Mouse (Mus musculus): ENCODE results near the gene Siglech.
A peak's percentile ranks its signal among the peaks of the same experiment; 100 is the strongest.
"Not testable (repeated sequence)": the region's sequence is repeated elsewhere in the genome, so short reads cannot be mapped to it uniquely, and the experiment has no call there.

Siglech gene

DNA sequence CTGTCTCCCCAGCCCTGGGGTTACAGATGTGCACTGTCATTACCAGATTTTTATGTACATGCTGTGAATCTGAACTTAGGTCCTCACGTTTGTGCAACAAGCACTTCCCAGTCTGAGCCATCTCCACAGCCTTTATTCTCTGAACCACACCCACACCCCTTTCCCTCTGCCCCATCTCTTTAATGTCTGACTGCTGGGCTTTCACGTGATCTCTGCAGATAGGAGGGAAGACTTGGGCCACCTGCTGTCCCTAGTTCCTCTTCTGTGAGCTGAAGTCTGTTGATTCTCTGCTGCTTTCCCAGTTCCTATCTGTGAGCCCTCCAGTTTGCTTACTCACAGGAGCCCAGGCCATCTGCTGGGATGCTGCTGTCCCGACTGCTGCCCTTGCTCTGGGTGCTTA, at the start of gene Siglech:
TSS of gene Siglech (plus strand) at position 253 of the 400 bp plus-strand sequence.
- no peak for DNase-seq (ENCODE audit: low spot score in 2 of 2)

- DNase-seq (ENCODE audit: low spot score in 2 of 2) = no peak
Observed at GRCm38 (mm10) chr7:55722673-55723072, 45.3 kb upstream of the Siglech start.

DNA sequence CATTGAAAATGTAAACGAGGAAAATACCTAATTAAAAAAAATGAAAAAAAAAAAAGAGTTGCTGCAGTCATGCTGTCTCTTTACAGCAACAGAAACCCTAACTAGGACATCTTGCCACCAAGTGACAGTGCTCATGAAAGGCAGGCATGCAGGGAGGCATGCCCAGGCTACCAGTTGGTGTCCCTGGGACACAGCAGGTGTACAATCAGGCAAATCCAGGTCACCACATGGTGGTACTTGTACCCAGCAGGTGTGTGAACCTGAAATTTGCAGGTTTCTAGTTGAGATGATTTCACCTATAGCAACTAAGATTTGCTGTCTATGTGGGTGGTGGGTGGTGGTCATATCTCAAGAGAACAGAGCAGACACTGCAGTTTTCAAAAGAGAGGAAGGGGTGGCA, 39.1 kb upstream of the Siglech start:
- no peak for DNase-seq (ENCODE audit: low spot score in 2 of 2)

GRCm38 (mm10) chr7:55734483-55734882, 33.5 kb upstream of the Siglech start:
- no peak for DNase-seq (ENCODE audit: low spot score in 2 of 2)

- DNase-seq (ENCODE audit: low spot score in 2 of 2) = peak in 1 of 2 experiments; percentile 22
Observed at GRCm38 (mm10) chr7:55737125-55737912, 30.7 kb upstream of the Siglech start.

GRCm38 (mm10) chr7:55743614-55744267, 24.2 kb upstream of the Siglech start:
- no peak for DNase-seq (ENCODE audit: low spot score in 2 of 2)

- no peak for DNase-seq (ENCODE audit: low spot score in 2 of 2)
Observed at GRCm38 (mm10) chr7:55744566-55745220, 23.3 kb upstream of the Siglech start.

DNA sequence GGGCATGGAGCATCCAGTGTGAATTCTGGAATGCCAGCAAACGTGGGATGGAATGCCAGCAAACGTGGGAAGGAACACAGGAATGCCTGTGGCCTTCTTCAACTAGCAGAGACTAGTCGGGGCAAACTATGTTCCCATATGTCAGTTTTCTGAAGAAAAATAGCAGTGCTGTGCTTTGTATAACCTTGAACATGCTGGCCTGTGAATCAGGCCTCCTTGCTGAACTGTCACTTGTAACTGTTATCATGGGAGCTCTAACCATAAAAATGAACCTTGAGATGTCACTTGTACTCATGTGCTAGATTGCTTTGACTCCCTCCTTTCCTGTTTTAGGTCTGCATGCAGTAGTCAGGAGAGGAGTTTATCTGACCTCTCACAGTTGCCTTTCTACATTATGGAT, 17.1 kb upstream of the Siglech start:
- DNase-seq (ENCODE audit: low spot score in 2 of 2) = no peak

- DNase-seq (ENCODE audit: low spot score in 2 of 2) = no peak
Observed at GRCm38 (mm10) chr7:55759346-55759745, 8.6 kb upstream of the Siglech start.

GRCm38 (mm10) chr7:55780011-55780410, 12.0 kb downstream of the Siglech start:
- no peak for DNase-seq (ENCODE audit: low spot score in 2 of 2)

GRCm38 (mm10) chr7:55782493-55782892, 14.5 kb downstream of the Siglech start:
- DNase-seq (ENCODE audit: low spot score in 2 of 2) = no peak

DNA sequence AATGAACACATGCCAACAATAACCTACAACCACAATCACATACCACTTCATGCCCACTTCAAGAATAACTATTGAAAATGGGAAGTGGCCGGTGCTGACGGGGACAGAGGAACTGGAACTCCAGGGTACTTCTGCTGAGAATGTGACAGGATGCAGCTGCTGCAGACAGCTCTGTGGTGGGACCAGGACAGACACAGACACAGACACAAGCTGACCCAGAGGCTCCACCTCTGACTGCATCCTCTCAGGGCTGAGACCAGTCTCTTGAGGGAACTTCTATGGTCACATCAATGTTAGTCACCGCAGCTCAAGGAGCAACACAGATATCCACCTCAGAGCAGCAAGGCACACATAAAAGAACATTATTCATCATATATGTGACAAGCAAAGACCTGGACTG, 16.6 kb downstream of the Siglech start:
- DNase-seq (ENCODE audit: low spot score in 2 of 2) = peak; percentile 53 to 70

DNA sequence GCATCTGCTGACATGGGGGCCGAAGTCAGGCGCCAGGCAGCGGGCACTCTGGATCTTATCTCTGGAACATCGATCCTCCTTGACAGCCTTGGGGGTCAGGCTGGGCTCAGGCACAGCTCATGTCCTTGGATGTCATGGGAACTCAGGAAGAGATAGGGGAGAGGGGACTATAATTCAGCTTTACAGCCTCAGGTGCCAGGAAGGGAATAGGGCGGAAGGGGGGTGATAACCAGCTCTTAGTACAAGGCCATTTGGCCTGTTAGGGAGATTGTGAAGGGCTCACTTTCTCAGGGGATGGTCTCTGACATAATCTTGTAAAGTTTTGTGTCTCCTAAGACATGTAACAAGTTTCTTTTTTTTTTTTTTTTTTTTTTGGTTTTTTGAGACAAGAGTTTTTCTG, 22.6 kb downstream of the Siglech start:
- DNase-seq (ENCODE audit: low spot score in 2 of 2) = not testable (repeated sequence)

GRCm38 (mm10) chr7:55792280-55792679, 24.3 kb downstream of the Siglech start:
- DNase-seq (ENCODE audit: low spot score in 2 of 2) = no peak

DNA sequence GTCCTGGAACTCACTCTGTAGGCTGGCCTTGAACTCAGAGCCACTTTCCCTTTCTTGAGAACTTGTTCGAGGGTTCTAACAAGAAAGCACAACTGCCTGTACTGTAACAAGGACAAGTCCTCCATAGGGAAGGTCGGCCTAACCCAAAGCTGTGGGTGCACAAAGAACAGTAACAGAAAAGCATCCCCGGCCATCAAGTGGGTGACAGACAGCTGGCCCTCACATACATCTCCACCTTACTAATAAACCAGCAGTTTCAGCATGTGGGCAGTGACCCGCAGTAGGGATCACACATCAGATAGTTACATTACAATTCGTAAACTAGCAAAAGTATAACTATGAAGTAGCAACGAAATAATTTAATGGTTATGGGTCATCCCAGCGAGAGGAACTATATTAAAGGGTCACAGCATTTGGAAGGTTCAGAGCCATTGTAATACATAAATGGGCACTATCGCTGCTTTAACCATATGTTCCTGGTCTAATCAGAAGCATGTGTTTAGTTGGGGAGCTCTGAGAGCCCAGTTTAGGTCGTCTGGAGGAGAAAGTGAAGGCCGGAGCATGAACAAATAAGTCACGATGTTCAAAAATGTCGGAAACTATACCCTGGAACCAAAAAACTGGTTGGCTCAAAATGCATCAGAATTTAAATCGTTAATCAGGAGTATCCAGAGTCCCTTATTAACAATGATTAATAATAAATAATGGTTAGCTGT, 25.4 kb downstream of the Siglech start:
- no peak for DNase-seq (ENCODE audit: low spot score in 2 of 2)

- peak; percentile 97 to 98 for DNase-seq (ENCODE audit: low spot score in 2 of 2)
Observed at GRCm38 (mm10) chr7:55793952-55794603, 26.1 kb downstream of the Siglech start, which contains the start of gene Tubgcp5. Tubgcp5 (plus strand) TSS chr7:55794154.

DNA sequence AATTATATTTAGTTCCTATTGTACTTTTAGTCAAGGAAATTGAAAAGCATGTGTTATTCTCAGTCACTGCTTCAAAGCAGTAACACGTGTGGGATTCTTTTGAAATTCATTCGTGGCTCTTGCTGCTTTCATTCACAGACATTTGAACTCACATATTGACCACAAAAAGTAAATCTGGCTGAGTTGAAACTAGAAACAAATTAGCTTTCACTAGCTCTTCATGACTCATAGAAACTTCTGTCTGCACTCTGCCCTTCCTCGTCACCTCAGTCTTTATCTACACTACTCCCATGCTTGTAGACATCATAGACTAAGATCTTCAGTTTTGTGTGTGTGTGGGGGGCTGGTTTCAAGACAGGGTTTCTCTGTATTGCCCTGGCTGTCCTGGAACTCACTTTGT, 32.0 kb downstream of the Siglech start:
- no peak for DNase-seq (ENCODE audit: low spot score in 2 of 2)

DNA sequence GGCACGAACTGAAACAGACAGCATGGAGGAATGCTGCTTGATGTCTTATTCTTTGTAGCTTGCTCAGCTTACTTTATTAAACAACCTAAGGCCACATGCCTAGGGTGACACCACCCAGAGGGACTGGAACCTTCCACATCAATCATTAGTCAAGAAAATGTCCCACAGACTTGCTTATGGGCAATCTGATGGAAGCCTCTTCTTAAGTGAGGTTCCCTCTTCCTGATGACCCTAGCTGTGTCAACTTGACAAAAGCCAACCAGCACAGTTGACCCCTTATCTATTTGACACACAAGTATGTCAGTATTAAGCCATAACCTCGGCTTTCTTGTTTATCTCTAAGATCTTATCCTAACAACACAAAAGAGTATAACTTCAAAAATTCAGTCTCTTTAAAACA, 42.0 kb downstream of the Siglech start:
- DNase-seq (ENCODE audit: low spot score in 2 of 2) = no peak

DNA sequence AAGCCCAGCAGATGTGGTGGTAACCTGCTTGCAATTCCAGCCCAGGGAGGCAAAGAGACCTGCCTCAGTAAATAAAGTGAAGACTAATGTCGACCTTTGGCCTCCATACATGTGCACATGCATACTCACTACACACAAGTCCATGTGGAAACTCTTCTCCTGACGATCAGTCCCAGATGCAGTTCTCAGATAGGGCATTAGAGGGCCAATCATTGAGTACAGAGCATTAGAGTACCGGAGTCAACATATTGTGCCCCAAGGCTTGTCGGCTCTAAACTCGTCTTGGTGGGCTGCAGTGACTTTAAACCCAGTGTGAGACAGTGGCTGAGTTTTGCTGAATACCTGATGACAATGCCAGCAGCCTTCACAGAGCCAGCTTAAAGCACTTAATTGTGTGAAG, 56.5 kb downstream of the Siglech start:
- no peak for DNase-seq (ENCODE audit: low spot score in 2 of 2)

GRCm38 (mm10) chr7:55827551-55827950, 59.6 kb downstream of the Siglech start:
- no peak for DNase-seq (ENCODE audit: low spot score in 2 of 2)
